In genomic region chr6:54162786-54163185, GRCm38 (mm10) we compare ENCODE assay signal across 8 mouse cellular contexts.
DNase-seq lines count a peak whose midpoint lies in the region; ATAC-seq and TF ChIP-seq lines count a peak whose summit lies in the region.

No protein-coding gene starts in this region.

- no peak overlapping the region for H3K9ac ChIP-seq in liver, embryonic 14.5 days (replicated peaks)

- TF ChIP-seq CTCF in layer of hippocampus, adult 2 months (conservative IDR thresholded peaks at IDR 0.05): no peak
- TF ChIP-seq CTCF in liver, embryonic 14.5 days (IDR thresholded peaks at IDR 0.05; ENCODE audit: low read depth): no peak

- no peak for TF ChIP-seq EP300 in liver, embryonic 14.5 days (IDR thresholded peaks at IDR 0.05; ENCODE audit: low read depth)

- peak; percentile 90 for ATAC-seq in common myeloid progenitor, adult 5-6 weeks (replicated peaks; ENCODE audit: low read depth, poor library complexity, severe bottlenecking)
- 0 out of 2 replicates have a peak, but pooled peaks have one; percentile 28 for ATAC-seq in liver, embryonic 14.5 days (ENCODE audit: insufficient read depth)

- H3K4me3 ChIP-seq in layer of hippocampus, adult 2 months: no peak overlapping the region
- H3K4me3 ChIP-seq in liver, embryonic 14.5 days (ENCODE audit: insufficient read depth in 1 of 2, low read depth in 2 of 2, low read length in 2 of 2): no peak overlapping the region

- peak in 1 of 2 experiments; percentile 10 for DNase-seq in layer of hippocampus, adult 2 months (ENCODE audit: low spot score in 2 of 2)
- DNase-seq in layer of hippocampus, adult 8-10 months (ENCODE audit: low spot score in 2 of 2): no peak
- DNase-seq in liver, embryonic 14.5 days (ENCODE audit: low read depth in 3 of 3, low spot score in 3 of 3): no peak
- peak; percentile 37 for DNase-seq in skeletal muscle tissue, adult 2 months (ENCODE audit: low read depth, low spot score)
- no peak for DNase-seq in frontal cortex, postnatal 25 days (ENCODE audit: low spot score in 2 of 2)
- no peak for DNase-seq in ovary, postnatal 36 days (ENCODE audit: low spot score)
- DNase-seq in right cerebral cortex, postnatal 36 days (ENCODE audit: low spot score in 2 of 2): no peak

- H3K9me3 ChIP-seq in liver, embryonic 14.5 days (ENCODE audit: control insufficient read depth, low read length): no peaks in the 10 kb centered on the region

- H3K27ac ChIP-seq in layer of hippocampus, adult 2 months: 0 out of 2 replicates have a peak overlapping the region, but pooled peaks have one; percentile 6
- H3K27ac ChIP-seq in liver, embryonic 14.5 days: no peak overlapping the region

- H3K4me2 ChIP-seq in liver, embryonic 14.5 days (ENCODE audit: low read depth): no peak overlapping the region

- H3K27me3 ChIP-seq in liver, embryonic 14.5 days (ENCODE audit: control insufficient read depth, insufficient read depth, low read length): no peaks in the 10 kb centered on the region

- no peaks in the 10 kb centered on the region for H3K36me3 ChIP-seq in liver, embryonic 14.5 days (replicated peaks; ENCODE audit: control insufficient read depth, insufficient read depth, low read depth)

- 23% methylated on average over 9 of the region's 9 CpGs for WGBS in liver, embryonic 14.5 days (ENCODE audit: insufficient replicate concordance)

- H3K4me1 ChIP-seq in liver, embryonic 14.5 days (replicated peaks; ENCODE audit: control insufficient read depth in 2 of 2, insufficient read depth in 2 of 2, low read length in 1 of 2): peaks cover 3 to 17% of the 10 kb centered on the region in 2 experiments; a peak in 3 of 4 replicates
